Mouse (Mus musculus): ENCODE results near the gene Gli3.

DNA sequence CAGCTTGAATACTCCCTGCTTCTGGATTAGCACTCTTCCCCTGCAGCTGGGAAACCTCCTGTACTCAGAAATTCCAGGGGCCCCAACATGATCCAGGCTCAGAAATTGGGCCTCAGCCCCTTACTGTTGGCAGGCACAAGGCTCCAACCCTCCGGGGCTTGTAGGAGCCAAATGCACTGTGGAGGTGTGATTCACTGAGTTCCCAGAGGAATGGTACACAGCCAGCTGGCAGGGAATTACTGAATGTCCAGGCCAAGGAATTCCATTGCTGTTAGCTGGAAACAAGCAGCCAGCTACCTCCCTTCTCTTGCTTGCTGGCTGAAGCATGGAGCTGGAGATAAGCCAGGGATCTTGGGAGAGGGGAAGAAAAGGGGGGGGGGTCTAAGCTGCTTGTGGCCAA, 278.7 kb downstream of the Gli3 start:
- no peak for TF ChIP-seq POLR2A (IDR thresholded peaks at IDR 0.05; ENCODE audit: control insufficient read depth, low read depth, low read length)
- TF ChIP-seq CTCF (IDR thresholded peaks at IDR 0.05; ENCODE audit: control insufficient read depth, insufficient read depth, insufficient replicate concordance, low read depth, low read length) = no peak
